Mouse (Mus musculus): ENCODE measurements around the gene Rnf187.

Rnf187 gene

DNA sequence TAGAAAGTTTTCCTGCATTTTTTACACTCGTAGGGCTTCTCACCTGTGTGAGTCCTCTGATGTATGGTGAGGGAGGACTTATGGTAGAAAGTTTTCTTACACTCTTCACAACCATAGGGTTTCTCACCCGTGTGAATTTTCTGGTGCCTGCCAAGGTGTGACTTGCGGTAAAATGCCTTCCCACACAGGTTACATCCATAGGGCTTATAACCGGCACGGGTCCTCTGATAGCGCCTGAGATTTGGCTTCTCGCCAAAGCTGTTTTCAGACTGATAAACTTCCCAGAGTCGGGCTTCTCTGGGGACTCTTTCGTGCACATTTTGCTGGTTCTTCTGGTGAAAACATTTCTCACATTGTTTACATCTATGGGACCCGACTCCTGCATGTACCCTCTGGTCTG lies 48.2 kb downstream of the Rnf187 start:
- DNase-seq, result no peak

DNA sequence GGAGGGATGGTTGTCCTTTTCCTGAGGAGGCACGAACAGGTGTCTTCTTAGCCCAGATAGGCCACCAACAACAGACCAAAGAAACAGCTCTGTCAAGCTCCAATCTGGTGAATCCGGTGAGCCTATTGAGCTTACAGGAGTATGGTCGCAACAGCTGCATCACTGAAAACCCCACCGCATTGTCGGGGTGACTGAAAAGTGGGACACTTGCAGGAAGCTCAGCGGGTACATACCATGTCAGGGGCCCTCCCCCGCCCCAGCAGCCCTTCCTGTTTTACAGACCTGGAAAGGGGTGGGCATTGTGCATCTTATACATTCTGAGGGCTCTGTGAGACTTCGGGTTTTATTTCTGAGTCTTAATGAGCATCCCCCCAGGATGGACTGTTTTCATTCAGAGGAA lies 55.0 kb downstream of the Rnf187 start:
- DNase-seq, result no peak
